Mouse (Mus musculus) CH12.LX (cell line): ENCODE measurements around the gene Gm45713. TPM values are rescaled to one million over a fixed set of nuclear protein-coding genes. Genes with fewer than 3 reads are reported as not detected.
A peak's percentile ranks its signal among the peaks of the same experiment; 100 is the strongest.

ENCODE experiments used
- DNase-seq: peaks from one replicate; pipeline ENCODE4 v3.0.0-alpha.2; 2013; ENCODE audit errors: extremely low read depth
- H3K27ac ChIP-seq: 2 replicates; pipeline ENCODE4 v1.5.1; 2012; ENCODE audit warnings: low read depth, mild to moderate bottlenecking, control low read depth, moderate library complexity; ENCODE audit not compliant: insufficient read depth
- H3K27me3 ChIP-seq: replicated peaks from 2 replicates; pipeline ENCODE3; 2012; ENCODE audit warnings: inconsistent platforms
- H3K36me3 ChIP-seq, 2 experiments: replicated peaks in 1 of 2; 2 replicates each; pipeline versions ENCODE3 to v1.6.1; 2012; ENCODE audit warnings: inconsistent platforms in 1 of 2, low read length in 1 of 2, mild to moderate bottlenecking in 1 of 2, mixed read lengths in 1 of 2, moderate library complexity in 1 of 2; ENCODE audit not compliant: control insufficient read depth in 1 of 2, insufficient read depth in 1 of 2
- H3K4me1 ChIP-seq, 2 experiments: 2 replicates each; pipeline ENCODE4 v1.6.1; 2012; ENCODE audit warnings: inconsistent platforms in 1 of 2, moderate library complexity in 1 of 2; ENCODE audit not compliant: insufficient read depth in 2 of 2, control insufficient read depth in 1 of 2
- H3K4me2 ChIP-seq: 2 replicates; pipeline ENCODE4 v1.6.1; 2012; ENCODE audit warnings: low read depth, mild to moderate bottlenecking, control low read depth; ENCODE audit not compliant: poor library complexity, insufficient read depth, severe bottlenecking
- H3K4me3 ChIP-seq, 3 experiments: fragments of 150-350 bp in 1 of 3; sonication (generic) in 1 of 3; replicated peaks in 1 of 3; 2 replicates each; pipeline versions ENCODE3 to v1.5.1; 2011 to 2012; ENCODE audit warnings: low read depth in 2 of 3, low read length in 2 of 3, mild to moderate bottlenecking in 2 of 3, moderate library complexity in 2 of 3, control low read depth in 1 of 3, improper control_type of control experiment in 1 of 3, inconsistent platforms in 1 of 3, mixed read lengths in 1 of 3; ENCODE audit not compliant: poor library complexity in 1 of 3
- H3K79me2 ChIP-seq: replicated peaks from 2 replicates; pipeline ENCODE4 v1.6.1; 2012; ENCODE audit warnings: mild to moderate bottlenecking, moderate library complexity; ENCODE audit not compliant: control insufficient read depth, poor library complexity, insufficient read depth, severe bottlenecking; ENCODE audit errors: extremely low read depth
- H3K9ac ChIP-seq: 2 replicates; pipeline ENCODE4 v1.6.1; 2012; ENCODE audit warnings: low read depth, mild to moderate bottlenecking, control low read depth, moderate library complexity; ENCODE audit not compliant: insufficient read depth
- H3K9me3 ChIP-seq: replicated peaks from 2 replicates; pipeline ENCODE3; 2012; ENCODE audit warnings: low read length, inconsistent platforms, mixed read lengths
- BHLHE40 ChIP-seq: IDR thresholded peaks from 2 replicates; pipeline ENCODE4 v1.6.1; 2011; ENCODE audit warnings: mild to moderate bottlenecking, low read depth, low read length, improper control_type of control experiment
- CHD1 ChIP-seq: IDR thresholded peaks from 2 replicates; pipeline ENCODE4 v1.6.1; 2012; ENCODE audit warnings: low read depth, low read length, improper control_type of control experiment, inconsistent platforms
- CHD2 ChIP-seq: IDR thresholded peaks from 2 replicates; pipeline ENCODE4 v1.6.1; 2011; ENCODE audit warnings: low read length, improper control_type of control experiment
- CTCF ChIP-seq, 2 experiments: IDR thresholded peaks in 1 of 2; conservative IDR thresholded peaks in 1 of 2; 2 replicates each; pipeline ENCODE4 v1.5.1; 2011 to 2012; ENCODE audit warnings: low read depth in 2 of 2, low read length in 2 of 2, improper control_type of control experiment in 1 of 2, inconsistent platforms in 1 of 2, mild to moderate bottlenecking in 1 of 2, moderate library complexity in 1 of 2
- E2F4 ChIP-seq: IDR thresholded peaks from 2 replicates; pipeline ENCODE4 v1.6.1; 2011; ENCODE audit warnings: low read depth, low read length, improper control_type of control experiment; ENCODE audit not compliant: insufficient replicate concordance
- ELF1 ChIP-seq: IDR thresholded peaks from 2 replicates; pipeline ENCODE4 v1.6.1; 2014; ENCODE audit warnings: low read depth, mild to moderate bottlenecking, inconsistent platforms, low read length, improper control_type of control experiment
- ETS1 ChIP-seq: conservative IDR thresholded peaks from 2 replicates; pipeline ENCODE4 v1.6.1; 2012; ENCODE audit warnings: low read depth, mild to moderate bottlenecking, inconsistent platforms, low read length, improper control_type of control experiment, moderate library complexity
- GABPA ChIP-seq: IDR thresholded peaks from 2 replicates; pipeline ENCODE4 v1.6.1; 2012; ENCODE audit warnings: low read depth, low read length, improper control_type of control experiment, inconsistent platforms; ENCODE audit not compliant: insufficient replicate concordance
- HCFC1 ChIP-seq: IDR thresholded peaks from 2 replicates; pipeline ENCODE4 v1.6.1; 2012; ENCODE audit warnings: low read depth, mild to moderate bottlenecking, inconsistent platforms, low read length, improper control_type of control experiment
- IRF4 ChIP-seq: IDR thresholded peaks from 2 replicates; pipeline ENCODE4 v1.6.1; 2014; ENCODE audit warnings: low read depth, mild to moderate bottlenecking, inconsistent platforms, low read length, improper control_type of control experiment
- MAX ChIP-seq: IDR thresholded peaks from 2 replicates; pipeline ENCODE4 v1.6.1; 2011; ENCODE audit warnings: low read length, improper control_type of control experiment
- MAZ ChIP-seq: IDR thresholded peaks from 2 replicates; pipeline ENCODE4 v1.6.1; 2012; ENCODE audit warnings: low read depth, mild to moderate bottlenecking, inconsistent platforms, low read length, improper control_type of control experiment, moderate library complexity
- MEF2A ChIP-seq: IDR thresholded peaks from 2 replicates; pipeline ENCODE4 v1.6.1; 2014; ENCODE audit warnings: low read depth, mild to moderate bottlenecking, inconsistent platforms, low read length, improper control_type of control experiment, borderline replicate concordance
- MXI1 ChIP-seq: IDR thresholded peaks from 2 replicates; pipeline ENCODE4 v1.6.1; 2011; ENCODE audit warnings: mild to moderate bottlenecking, low read depth, low read length, improper control_type of control experiment
- MYC ChIP-seq: IDR thresholded peaks from 2 replicates; pipeline ENCODE4 v1.6.1; 2011; ENCODE audit warnings: low read depth, mild to moderate bottlenecking, improper control_type of control experiment, low read length
- NELFE ChIP-seq: IDR thresholded peaks from 2 replicates; pipeline ENCODE4 v1.6.1; 2011; ENCODE audit warnings: low read depth, low read length, improper control_type of control experiment
- PAX5 ChIP-seq: IDR thresholded peaks from 2 replicates; pipeline ENCODE4 v1.6.1; 2012; ENCODE audit warnings: low read length, inconsistent platforms, mixed read lengths
- POLR2A ChIP-seq: IDR thresholded peaks from 2 replicates; pipeline ENCODE4 v1.6.1; 2011; ENCODE audit warnings: low read depth, mild to moderate bottlenecking, improper control_type of control experiment, low read length
- POLR2AphosphoS2 ChIP-seq: IDR thresholded peaks from 2 replicates; pipeline ENCODE4 v1.6.1; 2011; ENCODE audit warnings: low read depth, low read length, improper control_type of control experiment
- RAD21 ChIP-seq: IDR thresholded peaks from 2 replicates; pipeline ENCODE4 v1.6.1; 2011; ENCODE audit warnings: low read depth, mild to moderate bottlenecking, low read length, improper control_type of control experiment, moderate library complexity
- SIN3A ChIP-seq: IDR thresholded peaks from 2 replicates; pipeline ENCODE4 v1.6.1; 2012; ENCODE audit warnings: low read length, improper control_type of control experiment, inconsistent platforms
- SMC3 ChIP-seq: IDR thresholded peaks from 2 replicates; pipeline ENCODE4 v1.6.1; 2011; ENCODE audit warnings: low read depth, low read length, improper control_type of control experiment
- TBP ChIP-seq: conservative IDR thresholded peaks from 2 replicates; pipeline ENCODE4 v1.6.1; 2011; ENCODE audit warnings: low read depth, low read length, improper control_type of control experiment
- TCF12 ChIP-seq: IDR thresholded peaks from 2 replicates; pipeline ENCODE4 v1.6.1; 2014; ENCODE audit warnings: low read depth, mild to moderate bottlenecking, inconsistent platforms, low read length, improper control_type of control experiment
- USF2 ChIP-seq: conservative IDR thresholded peaks from 2 replicates; pipeline ENCODE4 v1.6.1; 2011; ENCODE audit warnings: low read depth, low read length, improper control_type of control experiment
- ZC3H11A ChIP-seq: IDR thresholded peaks from 2 replicates; pipeline ENCODE4 v1.6.1; 2012; ENCODE audit warnings: low read depth, mild to moderate bottlenecking, inconsistent platforms, low read length, improper control_type of control experiment
- dilution Hi-C: fragments of 300-500 bp; cut with MboI; formaldehyde crosslinking; loops from 2 replicates; pipeline ENCODE4 v1.14.3; 2020; ENCODE audit warnings: low sequenced_read_pairs; ENCODE audit not compliant: extremely low pct_unique_long_range_greater_than_20kb, extremely low pct_ligation_motif_present
- in situ Hi-C: fragments of 300-500 bp; cut with MboI; formaldehyde crosslinking; loops from 3 replicates; pipeline ENCODE4 v1.14.3; 2019; ENCODE audit warnings: low sequenced_read_pairs, low pct_ligation_motif_present, low pct_unique_long_range_greater_than_20kb, mixed read lengths
- polyA plus RNA-seq: library from polyadenylated mRNA; unstranded; fragments of >175 nt; gene quantifications from 2 replicates; pipeline ENCODE4 v1.2.1, GENCODE M21; 2012; ENCODE audit warnings: low read depth; ENCODE audit not compliant: insufficient read length
- total RNA-seq, 2 experiments: library from RNA; depleted of rRNA; stranded (reverse); fragments of 300-350 nt in 1 of 2; fragments of >200 nt in 1 of 2; gene quantifications; 2 replicates each; pipeline ENCODE4 v1.2.3; 2012 to 2014

Gm45713 gene
- total RNA-seq (2012; rRNA removed), result 1.3 and 2.2 TPM in 2 replicates
- total RNA-seq (2014; rRNA removed), result not detected in 2 replicates
- 1.4 TPM in 1 of 2 replicates, not detected in the other for polyA plus RNA-seq

DNA sequence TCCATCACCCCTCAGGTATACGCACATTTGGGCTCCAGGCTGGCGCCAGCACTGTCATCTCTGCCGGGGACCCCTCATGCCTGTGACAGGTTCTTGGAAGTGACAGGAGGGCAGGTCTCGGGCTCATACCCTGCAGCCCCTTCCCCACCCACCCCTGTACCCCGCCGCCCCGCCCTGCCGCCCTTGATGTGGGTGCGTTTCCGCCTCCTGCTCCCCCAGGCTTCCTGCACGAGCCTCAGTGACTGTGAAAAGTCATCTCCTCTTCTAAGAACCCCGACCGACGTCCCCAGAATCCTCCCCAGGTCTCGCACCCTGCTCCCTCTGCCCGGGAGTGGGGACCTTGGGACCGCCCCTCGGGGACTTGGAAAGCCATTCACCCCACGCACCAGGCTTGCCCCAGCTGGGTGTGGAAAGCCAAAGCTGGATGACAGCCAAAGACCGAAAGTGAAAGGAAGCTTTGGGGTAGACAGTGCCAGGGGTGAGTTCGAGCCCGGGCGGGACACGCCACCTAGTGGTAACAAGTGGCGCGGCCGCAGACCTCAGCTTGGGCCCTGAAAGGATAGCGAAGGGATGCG, at the start of gene Gm45713, which contains the start of gene Flt3l:
Gm45713 (minus strand) TSS at position 239 of the 575 bp plus-strand sequence.
Flt3l (minus strand) TSS at position 440 of the 575 bp plus-strand sequence.
- Histone ChIP-seq H3K9ac (peak within 1 kb of the TSS; percentile 86), H3K4me3 (peak within 1 kb of the TSS; percentile 64 to 76 (median 67)), H3K79me2 (no peaks in the 10 kb centered on the region), H3K4me1 (peaks cover 5 to 25% of the 10 kb centered on the region in 2 experiments), H3K9me3 (peaks cover 3% of the 10 kb centered on the region), H3K27ac (no peak within 1 kb of the TSS), H3K36me3 (peaks cover 0 to 26% of the 10 kb centered on the region in 2 experiments), H3K4me2 (peak within 1 kb of the TSS; percentile 72), H3K27me3 (no peaks in the 10 kb centered on the region)
- in situ Hi-C loops, result no loop called here
- dilution Hi-C loops, result no loop called here
- peak; percentile 85 for DNase-seq
- TF ChIP-seq ELF1, result peak; percentile 25; the same call in 1 of the 2 replicates
- TF ChIP-seq ETS1, result peak; percentile 71
- TF ChIP-seq POLR2A, result peak; percentile 34; the same call in 1 of the 2 replicates
- TF ChIP-seq CHD2, result no peak
- TF ChIP-seq MEF2A, result no peak
- peak; percentile 72 to 93 for TF ChIP-seq CTCF (conservative IDR thresholded peaks at IDR 0.05 in 1 of 2, IDR thresholded peaks at IDR 0.05 in 1 of 2; ENCODE audit: low read depth in 2 of 2, low read length in 2 of 2)
- peak; percentile 86 for TF ChIP-seq SMC3
- peak; percentile 90 for TF ChIP-seq MXI1
- TF ChIP-seq NELFE, result peak; percentile 30; the same call in 1 of the 2 replicates
- TF ChIP-seq MYC, result peak; percentile 73
- TF ChIP-seq TCF12, result peak; percentile 48; the same call in 1 of the 2 replicates
- TF ChIP-seq TBP, result no peak
- TF ChIP-seq SIN3A, result peak; percentile 95
- no peak for TF ChIP-seq E2F4
- peak; percentile 76 for TF ChIP-seq RAD21
- no peak for TF ChIP-seq GABPA
- no peak for TF ChIP-seq POLR2AphosphoS2
- TF ChIP-seq PAX5, result no peak
- no peak for TF ChIP-seq CHD1
- peak; percentile 52; the same call in 1 of the 2 replicates for TF ChIP-seq MAZ
- no peak for TF ChIP-seq USF2
- TF ChIP-seq ZC3H11A, result no peak
- TF ChIP-seq HCFC1, result peak; percentile 58
- TF ChIP-seq MAX, result no peak; the same call in 1 of the 2 replicates
- peak; percentile 88 for TF ChIP-seq IRF4
- TF ChIP-seq BHLHE40, result peak; percentile 58
